Mouse (Mus musculus): Measurements from ENCODE around the gene Npc1l1.
A peak's percentile ranks its signal among the peaks of the same experiment; 100 is the strongest.

Gene Npc1l1

DNA sequence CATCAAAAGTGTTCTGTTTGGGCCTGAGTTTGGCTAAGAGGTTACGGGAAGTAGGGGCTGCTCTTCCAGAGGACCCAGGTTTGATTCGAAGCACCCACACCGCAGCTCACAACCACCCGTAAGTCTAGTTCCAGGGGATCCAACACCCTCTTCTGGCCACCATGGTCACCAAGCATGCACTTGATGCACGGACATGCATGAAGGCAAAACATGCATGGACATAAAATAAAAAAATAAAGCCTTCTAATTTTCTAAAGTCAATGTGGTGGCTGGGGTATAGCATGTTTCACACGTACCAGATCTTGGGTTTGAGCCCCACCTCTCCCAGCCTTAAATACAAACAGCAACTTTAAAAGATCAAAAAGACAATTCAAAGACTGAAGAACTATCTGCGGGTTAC is 65.2 kb downstream of the Npc1l1 start:
- DNase-seq (ENCODE audit: inconsistent age in 2 of 2, low spot score in 1 of 2): no peak

- DNase-seq (ENCODE audit: inconsistent age in 2 of 2, low spot score in 1 of 2): no peak
Observed at GRCm38 (mm10) chr11:6163706-6164105, 66.2 kb downstream of the Npc1l1 start.

GRCm38 (mm10) chr11:6163062-6163461 is 66.9 kb downstream of the Npc1l1 start:
- peak in 1 of 2 experiments; percentile 51 for DNase-seq (ENCODE audit: inconsistent age in 2 of 2, low spot score in 1 of 2)

- no peak for DNase-seq (ENCODE audit: inconsistent age in 2 of 2, low spot score in 1 of 2)
Observed at GRCm38 (mm10) chr11:6161549-6161948, 68.4 kb downstream of the Npc1l1 start.
